Mouse (Mus musculus): Measurements from ENCODE around the gene Mrpl55. TPM values are rescaled to one million over a fixed set of nuclear protein-coding genes. Genes with fewer than 3 reads are reported as not detected.

The Mrpl55 gene
- polyA plus RNA-seq, 1 experiment from 2014 or later, result 113 TPM

GRCm38 (mm10) chr11:59164384-59164783, 37.9 kb upstream of the Mrpl55 start:
- Histone ChIP-seq H3K4me1 (ENCODE audit: control insufficient read depth, insufficient read depth, low read length) (peaks cover 7% of the 10 kb centered on the region), H3K9me3 (ENCODE audit: control insufficient read depth, low read length) (no peaks in the 10 kb centered on the region), H3K27ac (ENCODE audit: low read depth, low read length) (no peak overlapping the region), H3K4me2 (replicated peaks; ENCODE audit: low read depth, low read length) (peak overlapping the region; percentile 74), H3K4me3 (ENCODE audit: low read length) (no peak overlapping the region), H3K9ac (ENCODE audit: low read depth, low read length) (no peak overlapping the region), H3K27me3 (ENCODE audit: control insufficient read depth, insufficient read depth, low read length) (no peaks in the 10 kb centered on the region), H3K36me3 (ENCODE audit: control insufficient read depth, insufficient read depth, low read length) (no peaks in the 10 kb centered on the region)
- ATAC-seq (ENCODE audit: low FRiP score, low TSS enrichment), result no peak
- WGBS, result 86% methylated on average over 9 of the region's 9 CpGs

GRCm38 (mm10) chr11:59165616-59166241, 36.6 kb upstream of the Mrpl55 start:
- WGBS, result 58% methylated on average over 2 of the region's 2 CpGs
- no peak overlapping the region for H3K4me2 ChIP-seq (replicated peaks; ENCODE audit: low read depth, low read length)
- H3K9me3 ChIP-seq (ENCODE audit: control insufficient read depth, low read length), result no peaks in the 10 kb centered on the region
- no peak overlapping the region for H3K4me3 ChIP-seq (ENCODE audit: low read length)
- peaks cover 7% of the 10 kb centered on the region for H3K4me1 ChIP-seq (ENCODE audit: control insufficient read depth, insufficient read depth, low read length)
- peak overlapping the region; percentile 67; the same call in 1 of the 2 replicates for H3K27ac ChIP-seq (ENCODE audit: low read depth, low read length)
- no peaks in the 10 kb centered on the region for H3K36me3 ChIP-seq (ENCODE audit: control insufficient read depth, insufficient read depth, low read length)
- ATAC-seq (ENCODE audit: low FRiP score, low TSS enrichment), result no peak
- no peaks in the 10 kb centered on the region for H3K27me3 ChIP-seq (ENCODE audit: control insufficient read depth, insufficient read depth, low read length)
- no peak overlapping the region for H3K9ac ChIP-seq (ENCODE audit: low read depth, low read length)

- no peak for ATAC-seq (ENCODE audit: low FRiP score, low TSS enrichment)
- WGBS, result 47% methylated on average over 3 of the region's 3 CpGs
These were observed 32.5 kb upstream of the Mrpl55 start for GRCm38 (mm10) chr11:59169807-59170206.

GRCm38 (mm10) chr11:59170549-59170948, 31.7 kb upstream of the Mrpl55 start:
- H3K36me3 ChIP-seq (ENCODE audit: control insufficient read depth, insufficient read depth, low read length), result no peaks in the 10 kb centered on the region
- no peak overlapping the region for H3K27ac ChIP-seq (ENCODE audit: low read depth, low read length)
- no peak overlapping the region for H3K4me3 ChIP-seq (ENCODE audit: low read length)
- H3K9ac ChIP-seq (ENCODE audit: low read depth, low read length), result no peak overlapping the region
- no peaks in the 10 kb centered on the region for H3K9me3 ChIP-seq (ENCODE audit: control insufficient read depth, low read length)
- peaks cover 10% of the 10 kb centered on the region for H3K27me3 ChIP-seq (ENCODE audit: control insufficient read depth, insufficient read depth, low read length)
- ATAC-seq (ENCODE audit: low FRiP score, low TSS enrichment), result no peak
- WGBS, result 72% methylated on average over 4 of the region's 4 CpGs
- no peaks in the 10 kb centered on the region for H3K4me1 ChIP-seq (ENCODE audit: control insufficient read depth, insufficient read depth, low read length)
- no peak overlapping the region for H3K4me2 ChIP-seq (replicated peaks; ENCODE audit: low read depth, low read length)

More at GRCm38 (mm10) chr11:59169807-59170206, 32.5 kb upstream of the Mrpl55 start:
- no peaks in the 10 kb centered on the region for H3K4me1 ChIP-seq (ENCODE audit: control insufficient read depth, insufficient read depth, low read length)
- H3K9me3 ChIP-seq (ENCODE audit: control insufficient read depth, low read length), result no peaks in the 10 kb centered on the region
- no peak overlapping the region for H3K4me2 ChIP-seq (replicated peaks; ENCODE audit: low read depth, low read length)
- no peak overlapping the region for H3K27ac ChIP-seq (ENCODE audit: low read depth, low read length)
- peaks cover 2% of the 10 kb centered on the region for H3K27me3 ChIP-seq (ENCODE audit: control insufficient read depth, insufficient read depth, low read length)
- 0 out of 2 replicates have a peak overlapping the region, but pooled peaks have one; percentile 4 for H3K9ac ChIP-seq (ENCODE audit: low read depth, low read length)
- no peaks in the 10 kb centered on the region for H3K36me3 ChIP-seq (ENCODE audit: control insufficient read depth, insufficient read depth, low read length)
- no peak overlapping the region for H3K4me3 ChIP-seq (ENCODE audit: low read length)

- Histone ChIP-seq H3K9ac (ENCODE audit: low read depth, low read length) (no peak overlapping the region), H3K4me1 (ENCODE audit: control insufficient read depth, insufficient read depth, low read length) (0 out of 2 replicates have a peak, but pooled peaks cover 3% of the 10 kb centered on the region), H3K9me3 (ENCODE audit: control insufficient read depth, low read length) (no peaks in the 10 kb centered on the region), H3K4me3 (ENCODE audit: low read length) (no peak overlapping the region), H3K36me3 (ENCODE audit: control insufficient read depth, insufficient read depth, low read length) (no peaks in the 10 kb centered on the region), H3K27me3 (ENCODE audit: control insufficient read depth, insufficient read depth, low read length) (peaks cover 47% of the 10 kb centered on the region), H3K4me2 (replicated peaks; ENCODE audit: low read depth, low read length) (no peak overlapping the region), H3K27ac (ENCODE audit: low read depth, low read length) (no peak overlapping the region)
- WGBS, result 53% methylated on average over 6 of the region's 6 CpGs
- ATAC-seq (ENCODE audit: low FRiP score, low TSS enrichment), result no peak
These were observed 28.0 kb upstream of the Mrpl55 start for GRCm38 (mm10) chr11:59174189-59174838.

- Histone ChIP-seq H3K4me3 (ENCODE audit: low read length) (peak overlapping the region; percentile 27), H3K27me3 (ENCODE audit: control insufficient read depth, insufficient read depth, low read length) (peaks cover 51% of the 10 kb centered on the region), H3K9me3 (ENCODE audit: control insufficient read depth, low read length) (no peaks in the 10 kb centered on the region), H3K4me2 (replicated peaks; ENCODE audit: low read depth, low read length) (peak overlapping the region; percentile 36), H3K36me3 (ENCODE audit: control insufficient read depth, insufficient read depth, low read length) (no peaks in the 10 kb centered on the region), H3K27ac (ENCODE audit: low read depth, low read length) (no peak overlapping the region), H3K9ac (ENCODE audit: low read depth, low read length) (no peak overlapping the region), H3K4me1 (ENCODE audit: control insufficient read depth, insufficient read depth, low read length) (0 out of 2 replicates have a peak, but pooled peaks cover 3% of the 10 kb centered on the region)
- WGBS, result 2% methylated on average over 48 of the region's 48 CpGs
- no peak for ATAC-seq (ENCODE audit: low FRiP score, low TSS enrichment)
These were observed 25.8 kb upstream of the Mrpl55 start for GRCm38 (mm10) chr11:59176475-59176874.

- H3K4me1 ChIP-seq (ENCODE audit: control insufficient read depth, insufficient read depth, low read length), result 0 out of 2 replicates have a peak, but pooled peaks cover 3% of the 10 kb centered on the region
- H3K36me3 ChIP-seq (ENCODE audit: control insufficient read depth, insufficient read depth, low read length), result no peaks in the 10 kb centered on the region
- H3K9me3 ChIP-seq (ENCODE audit: control insufficient read depth, low read length), result no peaks in the 10 kb centered on the region
- WGBS, result 5% methylated on average over 34 of the region's 34 CpGs
- peaks cover 51% of the 10 kb centered on the region for H3K27me3 ChIP-seq (ENCODE audit: control insufficient read depth, insufficient read depth, low read length)
- no peak for ATAC-seq (ENCODE audit: low FRiP score, low TSS enrichment)
- H3K9ac ChIP-seq (ENCODE audit: low read depth, low read length), result no peak overlapping the region
- H3K4me2 ChIP-seq (replicated peaks; ENCODE audit: low read depth, low read length), result peak overlapping the region; percentile 36
- no peak overlapping the region for H3K27ac ChIP-seq (ENCODE audit: low read depth, low read length)
- peak overlapping the region; percentile 27 for H3K4me3 ChIP-seq (ENCODE audit: low read length)
These were observed 25.4 kb upstream of the Mrpl55 start for GRCm38 (mm10) chr11:59176921-59177320.

GRCm38 (mm10) chr11:59182864-59183331, 19.4 kb upstream of the Mrpl55 start, which contains the start of gene Gjc2:
Gjc2 (minus strand) TSS chr11:59183213.
- Histone ChIP-seq H3K4me1 (ENCODE audit: control insufficient read depth, insufficient read depth, low read length) (0 out of 2 replicates have a peak, but pooled peaks cover 5% of the 10 kb centered on the region), H3K27me3 (ENCODE audit: control insufficient read depth, insufficient read depth, low read length) (peaks cover 18% of the 10 kb centered on the region), H3K27ac (ENCODE audit: low read depth, low read length) (no peak within 1 kb of the TSS; the same call in 1 of the 2 replicates), H3K9ac (ENCODE audit: low read depth, low read length) (0 out of 2 replicates have a peak within 1 kb of the TSS, but pooled peaks have one; percentile 12), H3K4me2 (replicated peaks; ENCODE audit: low read depth, low read length) (no peak within 1 kb of the TSS), H3K9me3 (ENCODE audit: control insufficient read depth, low read length) (no peaks in the 10 kb centered on the region), H3K36me3 (ENCODE audit: control insufficient read depth, insufficient read depth, low read length) (peaks cover 22% of the 10 kb centered on the region), H3K4me3 (ENCODE audit: low read length) (no peak within 1 kb of the TSS)
- 54% methylated on average over 3 of the region's 3 CpGs for WGBS
- ATAC-seq (ENCODE audit: low FRiP score, low TSS enrichment), result no peak

GRCm38 (mm10) chr11:59183821-59184220, 18.5 kb upstream of the Mrpl55 start:
- Histone ChIP-seq H3K4me1 (ENCODE audit: control insufficient read depth, insufficient read depth, low read length) (0 out of 2 replicates have a peak, but pooled peaks cover 5% of the 10 kb centered on the region), H3K36me3 (ENCODE audit: control insufficient read depth, insufficient read depth, low read length) (peaks cover 22% of the 10 kb centered on the region), H3K9me3 (ENCODE audit: control insufficient read depth, low read length) (no peaks in the 10 kb centered on the region), H3K4me2 (replicated peaks; ENCODE audit: low read depth, low read length) (no peak overlapping the region), H3K9ac (ENCODE audit: low read depth, low read length) (no peak overlapping the region), H3K27ac (ENCODE audit: low read depth, low read length) (no peak overlapping the region), H3K27me3 (ENCODE audit: control insufficient read depth, insufficient read depth, low read length) (peaks cover 9% of the 10 kb centered on the region), H3K4me3 (ENCODE audit: low read length) (no peak overlapping the region)
- 46% methylated on average over 3 of the region's 3 CpGs for WGBS
- ATAC-seq (ENCODE audit: low FRiP score, low TSS enrichment), result no peak
